Mouse (Mus musculus) bone marrow, adult 2 months (tissue): ENCODE results near the gene Cacna1d. TPM values are rescaled to one million over a fixed set of nuclear protein-coding genes. Genes with fewer than 3 reads are reported as not detected.

Experiments used
- H3K27ac ChIP-seq: fragments of 200-500 bp; 2 replicates; pipeline ENCODE4 v1.5.1; 2012; ENCODE audit warnings: low read depth, mild to moderate bottlenecking, control low read depth, inconsistent platforms, low read length; ENCODE audit not compliant: control insufficient read depth, poor library complexity, insufficient read depth
- H3K4me1 ChIP-seq: fragments of 200-500 bp; 2 replicates; pipeline ENCODE4 v1.6.1; 2011; ENCODE audit warnings: low read length; ENCODE audit not compliant: control insufficient read depth, insufficient read depth
- H3K4me3 ChIP-seq: fragments of 200-500 bp; replicated peaks from 2 replicates; pipeline ENCODE3; 2011; ENCODE audit warnings: mild to moderate bottlenecking, low read depth, low read length, control low read depth; ENCODE audit not compliant: control insufficient read depth
- CTCF ChIP-seq: fragments of 200-500 bp; IDR thresholded peaks from 2 replicates; pipeline ENCODE4 v1.5.1; 2011; ENCODE audit warnings: low read length, control low read depth; ENCODE audit not compliant: control insufficient read depth, insufficient read depth
- POLR2A ChIP-seq: fragments of 200-500 bp; IDR thresholded peaks from 2 replicates; pipeline ENCODE4 v1.6.1; 2011; ENCODE audit warnings: low read depth, mild to moderate bottlenecking, control low read depth, low read length, borderline replicate concordance; ENCODE audit not compliant: control insufficient read depth
- WGBS: fragments of 180-500 bp; shearing (Covaris S2); methylation state at CpG from one replicate; pipeline ENCODE4 v1.1.7; 2018; 5-methylcytosine and 5-hydroxymethylcytosine counted together
- polyA plus RNA-seq: library from polyadenylated mRNA; stranded (reverse); fragments of >200 nt; gene quantifications from 2 replicates; pipeline ENCODE4 v1.2.4, GENCODE M21; 2011; ENCODE audit warnings: low replicate concordance; ENCODE audit not compliant: missing spikeins, insufficient read depth, insufficient read length

The Cacna1d gene
- polyA plus RNA-seq, 1 experiment, result 1.7 TPM

DNA sequence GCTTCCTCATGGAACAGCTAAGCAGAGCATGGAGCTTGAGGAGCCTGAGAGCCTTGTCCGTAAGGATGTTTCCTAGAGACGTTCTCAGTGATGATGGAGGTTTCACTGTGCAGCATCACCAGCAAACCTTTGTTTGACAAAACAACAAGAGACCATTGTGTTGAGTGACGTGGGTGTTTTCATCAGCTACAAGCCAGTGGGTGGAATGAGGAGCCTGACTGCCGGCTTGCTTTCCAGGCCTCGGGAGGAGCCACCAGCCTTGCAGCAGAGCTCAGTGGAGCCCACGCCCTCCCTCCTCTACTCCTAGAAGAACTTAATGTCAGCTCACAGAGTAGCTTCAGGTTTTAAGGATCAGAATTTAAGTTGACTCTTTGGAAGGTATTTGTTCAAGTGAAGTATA is 32.1 kb upstream of the Cacna1d start:
- Histone ChIP-seq H3K27ac (no peak overlapping the region), H3K4me1 (no peaks in the 10 kb centered on the region; the same call in 1 of the 2 replicates), H3K4me3 (no peak overlapping the region)
- TF ChIP-seq POLR2A (no peak), CTCF (no peak)
- 90% methylated on average over 6 of the region's 6 CpGs for WGBS

DNA sequence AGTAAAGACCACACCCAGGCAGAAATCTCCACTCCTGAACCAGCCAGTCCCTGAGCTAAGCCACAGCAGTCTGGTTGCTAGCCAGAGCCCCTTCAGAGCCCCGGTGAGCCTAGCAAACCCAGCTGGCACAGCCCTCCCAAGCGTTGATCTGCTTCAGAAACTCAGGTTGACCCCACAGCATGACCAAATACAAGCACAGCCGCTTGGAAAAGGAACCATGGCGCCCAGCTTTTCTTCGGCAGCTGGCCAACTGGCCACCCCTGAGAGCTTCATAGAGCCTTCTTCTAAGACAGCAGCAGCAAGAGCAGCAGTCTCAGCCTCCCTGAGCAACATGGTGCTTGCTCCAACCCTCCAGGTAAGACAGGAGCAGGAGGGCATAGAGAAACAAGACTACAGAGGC is 28.1 kb upstream of the Cacna1d start:
- no peak overlapping the region for H3K4me3 ChIP-seq
- no peak for TF ChIP-seq POLR2A
- TF ChIP-seq CTCF, result no peak
- H3K4me1 ChIP-seq, result peaks cover 1% of the 10 kb centered on the region; the same call in 1 of the 2 replicates
- no peak overlapping the region for H3K27ac ChIP-seq
- WGBS, result 87% methylated on average over 5 of the region's 5 CpGs

DNA sequence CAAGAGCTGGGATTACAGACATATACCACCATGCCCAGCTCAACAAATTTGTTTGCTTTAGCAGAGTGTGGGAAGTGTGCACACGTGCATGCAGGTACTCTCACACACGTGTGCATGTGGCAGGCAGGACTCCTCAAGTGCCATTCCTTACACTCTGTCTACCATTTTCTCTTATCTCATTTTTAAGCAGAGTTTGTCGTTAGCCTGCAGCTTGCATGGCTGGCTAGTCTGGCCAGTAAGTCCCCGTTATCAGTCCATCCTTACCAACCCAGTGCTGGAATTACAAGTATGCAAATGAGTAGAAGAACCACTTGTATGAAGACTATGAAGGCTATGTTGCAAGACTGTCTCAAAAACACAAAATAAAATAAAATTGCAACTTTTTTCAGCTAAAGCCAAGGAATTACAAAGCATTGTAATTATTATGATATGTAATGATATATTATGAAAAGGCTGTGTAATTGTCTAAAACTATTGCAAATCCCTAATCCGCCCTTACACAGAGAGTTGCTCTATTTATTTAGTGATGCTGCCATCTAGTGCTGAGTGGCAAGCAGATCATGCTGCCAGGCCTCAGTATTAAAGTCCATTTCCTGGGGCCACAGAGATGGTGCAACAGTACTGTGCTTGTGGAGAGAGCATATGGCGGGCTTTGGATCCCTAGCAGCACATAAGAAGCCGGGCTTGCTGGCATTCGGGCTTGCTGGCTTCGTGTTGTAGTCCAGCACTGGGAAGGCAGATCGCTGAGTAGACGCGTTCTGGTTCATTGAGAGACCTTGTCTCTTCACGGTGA is 24.9 kb upstream of the Cacna1d start:
- TF ChIP-seq POLR2A (no peak), CTCF (0 out of 2 replicates have a peak, but pooled peaks have one; percentile 6)
- H3K27ac ChIP-seq, result no peak overlapping the region
- WGBS, result 77% methylated on average over 13 of the region's 13 CpGs

DNA sequence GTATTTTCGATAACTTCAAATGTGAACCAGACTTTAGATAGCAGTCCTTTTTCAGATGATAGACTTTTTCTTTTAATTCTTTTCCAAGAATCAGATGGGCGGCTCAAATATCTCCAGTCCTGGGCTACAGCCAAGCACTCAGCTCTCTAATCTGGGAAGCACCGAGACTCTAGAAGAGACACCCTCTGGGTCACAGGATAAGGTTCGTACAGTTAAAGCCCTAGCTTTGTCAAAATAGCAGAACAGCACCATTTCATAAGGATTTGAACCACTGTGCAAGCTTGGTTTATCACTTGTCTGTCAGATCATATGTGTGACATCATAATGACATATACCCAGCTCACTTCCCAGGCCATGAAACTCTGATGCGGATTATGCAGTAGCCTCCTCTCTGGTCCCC is 21.6 kb upstream of the Cacna1d start:
- Histone ChIP-seq H3K4me1 (peaks cover 1% of the 10 kb centered on the region; the same call in 1 of the 2 replicates), H3K27ac (no peak overlapping the region), H3K4me3 (no peak overlapping the region)
- TF ChIP-seq POLR2A (no peak), CTCF (no peak)
- WGBS, result 73% methylated on average over 5 of the region's 5 CpGs

More for the DNA sequence above, 24.9 kb upstream of the Cacna1d start:
- H3K4me1 ChIP-seq, result peaks cover 1% of the 10 kb centered on the region; the same call in 1 of the 2 replicates
- no peak overlapping the region for H3K4me3 ChIP-seq

DNA sequence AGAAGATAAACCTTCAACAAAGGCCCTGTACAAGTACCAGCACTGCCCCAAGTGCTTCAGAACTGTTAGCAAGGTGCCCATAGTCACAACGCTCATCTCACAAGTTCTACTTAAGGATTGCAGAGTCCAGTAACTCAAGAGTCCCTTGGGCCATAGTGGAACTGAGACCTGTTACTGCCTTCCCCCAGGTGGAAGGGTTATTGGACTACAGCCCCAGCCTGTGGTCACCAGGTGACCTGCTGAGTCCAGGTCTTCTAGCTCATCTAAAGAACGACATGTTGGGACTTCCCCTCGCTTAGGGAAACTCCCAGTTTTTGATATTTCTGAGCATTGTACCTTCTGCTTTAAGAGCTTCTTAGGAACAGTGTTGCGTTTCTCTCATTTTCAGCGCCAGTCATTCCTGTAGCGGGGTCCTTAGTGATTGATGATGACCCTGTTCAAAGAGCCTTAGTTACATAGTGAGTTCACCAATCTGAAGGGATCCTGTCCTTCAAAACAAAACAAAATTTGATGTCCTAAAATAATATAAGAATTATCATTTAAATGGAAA is 19.0 kb upstream of the Cacna1d start:
- 89% methylated on average over 6 of the region's 6 CpGs for WGBS
- TF ChIP-seq CTCF (no peak), POLR2A (no peak)
- H3K27ac ChIP-seq, result no peak overlapping the region
- H3K4me1 ChIP-seq, result no peaks in the 10 kb centered on the region
- no peak overlapping the region for H3K4me3 ChIP-seq

DNA sequence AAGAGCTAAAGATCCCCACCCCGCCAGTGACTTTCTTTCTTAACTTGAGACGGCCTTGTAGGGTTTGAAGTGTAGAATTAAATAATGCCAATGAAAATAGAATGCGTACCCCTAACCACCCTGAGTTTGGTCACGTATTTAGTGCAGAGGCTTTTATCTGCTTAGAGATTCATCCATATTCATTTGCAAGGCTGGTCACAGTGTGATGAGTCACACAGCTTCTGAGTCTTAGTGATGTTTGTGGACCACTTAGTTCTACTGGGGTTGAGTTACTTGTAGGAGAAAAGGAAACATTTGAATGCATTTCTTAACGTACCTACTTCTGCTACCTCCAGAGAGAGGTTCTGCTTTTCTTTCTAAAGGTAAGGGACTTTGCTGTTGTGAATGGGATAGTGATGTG is 13.7 kb upstream of the Cacna1d start:
- WGBS, result 83% methylated on average over 5 of the region's 5 CpGs
- Histone ChIP-seq H3K4me1 (no peaks in the 10 kb centered on the region), H3K4me3 (no peak overlapping the region), H3K27ac (no peak overlapping the region)
- no peak for TF ChIP-seq POLR2A

DNA sequence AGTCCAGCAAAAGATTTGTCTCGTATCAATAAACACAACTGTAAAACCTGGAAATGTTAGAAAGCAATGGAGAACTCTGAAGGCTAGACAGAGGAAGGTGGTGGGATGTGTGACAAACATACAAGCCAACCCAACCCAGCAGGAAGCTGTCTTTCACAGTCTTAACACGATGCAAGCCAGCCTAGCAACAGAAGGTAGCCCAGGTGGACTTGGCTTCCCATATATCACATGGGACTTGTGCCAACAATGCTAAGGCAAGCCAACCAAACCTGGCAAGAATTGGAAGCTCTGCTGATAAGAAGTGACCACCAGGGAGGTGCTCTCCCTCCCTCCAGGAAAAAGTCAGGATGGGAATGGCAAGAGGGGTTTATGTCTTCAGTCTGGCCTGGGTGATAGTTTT is 6.9 kb upstream of the Cacna1d start:
- no peak overlapping the region for H3K27ac ChIP-seq
- H3K4me1 ChIP-seq, result no peaks in the 10 kb centered on the region; the same call in 1 of the 2 replicates
- no peak overlapping the region for H3K4me3 ChIP-seq
- WGBS, result 68% methylated on average over 2 of the region's 2 CpGs
- TF ChIP-seq CTCF, result no peak
- no peak for TF ChIP-seq POLR2A

DNA sequence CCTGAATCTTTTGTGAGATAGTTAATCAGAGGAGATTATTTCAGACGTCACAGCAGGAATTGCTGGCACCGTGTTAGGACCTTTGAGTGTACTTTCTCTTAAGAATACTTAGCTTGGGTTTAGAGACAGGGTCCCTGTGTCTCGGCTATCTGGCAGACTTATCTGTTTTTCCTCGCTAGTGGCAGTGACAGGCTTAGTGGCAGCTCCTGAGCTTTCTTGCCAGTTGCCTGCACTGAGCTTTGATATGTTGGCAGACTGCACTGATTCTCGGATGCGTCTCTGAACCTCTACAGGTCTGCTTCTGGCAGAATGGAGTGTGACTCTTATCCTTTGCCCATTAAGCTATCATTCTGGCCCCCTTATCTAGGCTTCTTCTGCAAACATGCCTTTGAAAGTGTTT is 3.7 kb upstream of the Cacna1d start:
- H3K27ac ChIP-seq, result no peak overlapping the region
- no peak overlapping the region for H3K4me3 ChIP-seq
- H3K4me1 ChIP-seq, result no peaks in the 10 kb centered on the region; the same call in 1 of the 2 replicates
- TF ChIP-seq CTCF (no peak), POLR2A (no peak)
- WGBS, result 73% methylated on average over 6 of the region's 6 CpGs
